Mouse (Mus musculus) kidney, embryonic 14.5 days (tissue): ENCODE measurements around the gene Tram2. TPM values are rescaled to one million over a fixed set of nuclear protein-coding genes. Genes with fewer than 3 reads are reported as not detected.
A peak's percentile ranks its signal among the peaks of the same experiment; 100 is the strongest.

ENCODE experiments used
- ATAC-seq: fragments of 200-750 bp; cut with Nextera tagmentation; 2 replicates; pipeline ENCODE4 v1.8.0; 2017; ENCODE audit warnings: moderate number of reproducible peaks, mild to moderate bottlenecking, moderate TSS enrichment, moderate library complexity; ENCODE audit not compliant: low FRiP score, low TSS enrichment
- H3K27ac ChIP-seq: fragments of 300-500 bp; sonication (generic); 2 replicates; pipeline ENCODE4 v1.5.1; 2014; ENCODE audit warnings: low read depth, mild to moderate bottlenecking, low read length, moderate library complexity, mixed read lengths
- H3K27me3 ChIP-seq: fragments of 300-500 bp; sonication (generic); 2 replicates; pipeline ENCODE4 v1.6.1; 2014; ENCODE audit warnings: mild to moderate bottlenecking, low read length; ENCODE audit not compliant: control insufficient read depth, insufficient read depth
- H3K36me3 ChIP-seq: fragments of 300-500 bp; sonication (generic); 2 replicates; pipeline ENCODE4 v1.6.1; 2014; ENCODE audit warnings: low read length, mixed read lengths; ENCODE audit not compliant: control insufficient read depth, insufficient read depth
- H3K4me1 ChIP-seq: fragments of 300-500 bp; sonication (generic); 2 replicates; pipeline ENCODE4 v1.6.1; 2014; ENCODE audit warnings: low read length, mixed read lengths; ENCODE audit not compliant: control insufficient read depth, insufficient read depth
- H3K4me2 ChIP-seq: fragments of 300-500 bp; sonication (generic); replicated peaks from 2 replicates; pipeline ENCODE4 v1.6.1; 2014; ENCODE audit warnings: low read depth, mild to moderate bottlenecking, low read length
- H3K4me3 ChIP-seq: fragments of 300-500 bp; sonication (generic); 2 replicates; pipeline ENCODE4 v1.5.1; 2014; ENCODE audit warnings: mild to moderate bottlenecking, low read length
- H3K9ac ChIP-seq: fragments of 300-500 bp; sonication (generic); 2 replicates; pipeline ENCODE4 v1.6.1; 2014; ENCODE audit warnings: low read depth, mild to moderate bottlenecking, low read length, moderate library complexity
- H3K9me3 ChIP-seq: fragments of 300-500 bp; sonication (generic); 2 replicates; pipeline ENCODE4 v1.6.1; 2016; ENCODE audit warnings: low read length; ENCODE audit not compliant: control insufficient read depth
- WGBS: fragments of 180-500 bp; shearing (Covaris S2); extraction: QIAGEN DNeasy Blood & Tissue Kit; methylation state at CpG from one replicate; pipeline ENCODE4 v1.1.7; 2014; 5-methylcytosine and 5-hydroxymethylcytosine counted together
- polyA plus RNA-seq: library from polyadenylated mRNA; unstranded; fragments of >200 nt; fragmentation: Nextera tagmentation; extraction: Ambion mirVana; gene quantifications from 2 replicates; pipeline ENCODE4 v1.2.1, GENCODE M21; 2014

Gene Tram2
- polyA plus RNA-seq = 9.8 and 12.4 TPM in 2 replicates

DNA sequence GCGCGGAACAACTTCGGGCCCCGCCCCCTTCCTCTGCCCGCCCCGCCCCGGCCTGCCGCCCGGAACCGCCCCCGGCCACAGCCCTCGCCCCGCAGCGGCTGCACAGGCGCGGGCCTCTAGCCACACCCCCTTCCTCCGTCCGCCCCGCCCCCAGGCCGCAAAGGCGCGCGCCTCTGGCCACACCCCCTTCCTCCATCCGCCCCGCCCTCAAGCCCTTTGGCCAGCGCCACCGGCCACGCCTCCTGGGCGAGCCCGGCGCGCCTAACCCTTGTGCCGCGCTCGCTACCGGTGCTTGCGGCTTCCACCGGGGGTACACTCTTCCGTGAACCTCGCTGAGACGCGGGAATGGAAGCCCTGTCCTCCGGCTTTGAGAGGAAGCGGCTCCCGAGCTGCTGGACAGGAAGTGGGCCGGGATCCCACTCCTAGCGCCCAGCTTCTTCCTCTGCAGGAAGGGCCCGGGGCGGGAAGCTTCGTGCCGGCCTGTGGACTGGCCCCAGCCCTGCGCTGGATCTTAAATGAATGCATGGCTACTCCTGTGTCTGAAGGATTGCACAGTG lies at the start of gene Tram2:
Gene Tram2 (minus strand): TSS at position 13 of the 557 bp plus-strand sequence.
- H3K4me3 ChIP-seq = peak within 1 kb of the TSS; percentile 71
- peak; percentile 93 for ATAC-seq
- no peaks in the 10 kb centered on the region for H3K27me3 ChIP-seq
- H3K4me1 ChIP-seq = peaks cover 35% of the 10 kb centered on the region
- 1% methylated on average over 41 of the region's 52 CpGs for WGBS
- peak within 1 kb of the TSS; percentile 48 for H3K4me2 ChIP-seq
- no peaks in the 10 kb centered on the region for H3K9me3 ChIP-seq
- no peaks in the 10 kb centered on the region for H3K36me3 ChIP-seq
- peak within 1 kb of the TSS; percentile 95 for H3K27ac ChIP-seq
- H3K9ac ChIP-seq = peak within 1 kb of the TSS; percentile 78

- H3K36me3 ChIP-seq = no peaks in the 10 kb centered on the region
- ATAC-seq = no peak
- H3K27ac ChIP-seq = no peak overlapping the region
- H3K4me1 ChIP-seq = no peaks in the 10 kb centered on the region; the same call in 1 of the 2 replicates
- 37% methylated on average over 14 of the region's 14 CpGs for WGBS
- H3K4me3 ChIP-seq = no peak overlapping the region
- H3K9me3 ChIP-seq = 0 out of 2 replicates have a peak, but pooled peaks cover 4% of the 10 kb centered on the region
- no peak overlapping the region for H3K4me2 ChIP-seq
- H3K27me3 ChIP-seq = no peaks in the 10 kb centered on the region
- no peak overlapping the region for H3K9ac ChIP-seq
These were observed 45.8 kb upstream of the Tram2 start for GRCm38 (mm10) chr1:21124713-21125336.

DNA sequence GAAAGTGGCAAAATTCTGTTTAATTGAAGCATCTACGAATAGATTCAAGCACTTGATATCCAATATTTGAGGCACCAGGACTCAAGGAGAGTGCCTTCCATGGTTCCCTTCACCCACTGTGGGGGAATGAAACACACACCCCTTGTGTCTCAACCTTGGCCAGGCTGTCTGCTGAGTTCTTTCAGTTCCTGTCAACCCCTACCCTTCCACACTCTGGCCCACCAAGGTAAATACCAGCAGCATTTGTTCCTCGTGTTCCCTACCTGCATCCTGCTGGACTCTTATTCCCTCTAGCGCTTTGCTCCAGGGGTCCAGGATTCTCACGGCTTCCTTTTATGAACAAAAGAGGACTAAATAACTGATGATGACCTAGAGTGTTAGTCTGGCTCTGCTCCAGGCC lies 24.8 kb upstream of the Tram2 start:
- H3K4me3 ChIP-seq = no peak overlapping the region
- H3K9ac ChIP-seq = no peak overlapping the region
- no peaks in the 10 kb centered on the region for H3K9me3 ChIP-seq
- 95% methylated on average over 4 of the region's 4 CpGs for WGBS
- no peaks in the 10 kb centered on the region for H3K36me3 ChIP-seq
- H3K4me2 ChIP-seq = no peak overlapping the region
- H3K27me3 ChIP-seq = no peaks in the 10 kb centered on the region
- no peak for ATAC-seq
- H3K4me1 ChIP-seq = 0 out of 2 replicates have a peak, but pooled peaks cover 5% of the 10 kb centered on the region
- H3K27ac ChIP-seq = no peak overlapping the region

- H3K4me1 ChIP-seq = 0 out of 2 replicates have a peak, but pooled peaks cover 5% of the 10 kb centered on the region
- H3K9ac ChIP-seq = no peak overlapping the region
- no peaks in the 10 kb centered on the region for H3K27me3 ChIP-seq
- peak; percentile 83 for ATAC-seq
- WGBS = 7% methylated on average over 15 of the region's 15 CpGs
- H3K9me3 ChIP-seq = no peaks in the 10 kb centered on the region
- H3K36me3 ChIP-seq = no peaks in the 10 kb centered on the region
- no peak overlapping the region for H3K4me3 ChIP-seq
- peak overlapping the region; percentile 51 for H3K27ac ChIP-seq
- peak overlapping the region; percentile 21; the same call in 1 of the 2 replicates for H3K4me2 ChIP-seq
These were observed 22.4 kb upstream of the Tram2 start for GRCm38 (mm10) chr1:21101221-21102006.

DNA sequence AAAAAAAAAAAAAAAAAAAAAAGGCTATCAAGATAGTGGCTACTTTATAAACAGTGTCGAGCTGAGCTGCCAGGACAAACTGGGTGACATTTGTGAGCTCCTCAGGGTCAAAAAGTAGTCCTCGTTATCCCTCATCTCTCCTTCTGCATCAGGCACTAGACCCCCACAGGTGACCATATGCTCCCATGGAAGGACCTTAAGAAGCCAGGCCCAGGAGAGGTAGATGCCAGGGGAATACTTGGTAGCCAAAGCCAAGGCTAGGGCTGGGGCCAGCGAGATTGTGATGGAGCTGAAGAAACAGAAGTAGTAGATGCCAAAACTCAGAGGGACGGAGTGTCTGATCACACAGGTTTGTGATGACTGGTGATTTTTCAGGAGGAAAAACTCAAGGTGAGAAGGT lies 21.7 kb upstream of the Tram2 start:
- Histone ChIP-seq H3K4me3 (no peak overlapping the region), H3K4me1 (0 out of 2 replicates have a peak, but pooled peaks cover 5% of the 10 kb centered on the region), H3K4me2 (no peak overlapping the region), H3K9ac (no peak overlapping the region), H3K27me3 (no peaks in the 10 kb centered on the region), H3K9me3 (no peaks in the 10 kb centered on the region), H3K27ac (peak overlapping the region; percentile 37; the same call in 1 of the 2 replicates), H3K36me3 (no peaks in the 10 kb centered on the region)
- no peak for ATAC-seq
- WGBS = 82% methylated on average over 4 of the region's 4 CpGs

- WGBS = 88% methylated on average over 23 of the region's 23 CpGs
These were observed 18.3 kb upstream of the Tram2 start for GRCm38 (mm10) chr1:21097001-21097989.

DNA sequence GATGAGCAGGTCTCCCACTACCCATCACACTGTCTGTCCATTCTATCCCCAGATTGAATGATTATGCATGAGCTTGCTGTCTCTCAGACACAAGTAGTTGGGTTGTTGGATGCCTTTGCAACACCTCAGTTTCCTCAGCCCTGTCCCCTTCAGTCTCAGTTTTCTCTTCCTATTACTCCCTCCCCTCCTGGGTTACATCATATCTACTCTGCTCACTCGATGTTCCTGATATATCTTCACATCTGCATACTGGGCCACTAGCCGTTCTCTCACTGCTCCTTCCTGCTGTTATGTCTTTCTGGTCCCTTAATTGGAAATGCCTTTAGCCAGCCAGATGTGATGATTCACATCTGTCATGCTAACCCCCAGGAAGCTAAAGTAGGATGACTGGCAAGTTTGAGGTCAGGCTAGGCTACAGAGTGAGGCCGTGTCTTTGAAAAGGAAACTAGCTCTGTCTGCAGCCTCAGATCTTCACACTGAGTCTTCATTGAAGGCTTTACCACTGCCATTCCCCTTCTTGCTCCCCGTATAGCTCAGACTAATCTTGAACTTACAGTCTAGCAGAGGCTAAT lies 15.7 kb upstream of the Tram2 start:
- Histone ChIP-seq H3K27ac (no peak overlapping the region), H3K9ac (no peak overlapping the region), H3K4me3 (no peak overlapping the region), H3K9me3 (no peaks in the 10 kb centered on the region), H3K4me2 (no peak overlapping the region), H3K36me3 (no peaks in the 10 kb centered on the region), H3K27me3 (no peaks in the 10 kb centered on the region), H3K4me1 (no peaks in the 10 kb centered on the region)
- ATAC-seq = no peak
- WGBS = 66% methylated on average over 4 of the region's 4 CpGs

More at GRCm38 (mm10) chr1:21097001-21097989, 18.3 kb upstream of the Tram2 start:
- H3K9me3 ChIP-seq = no peaks in the 10 kb centered on the region
- no peak overlapping the region for H3K4me3 ChIP-seq
- no peaks in the 10 kb centered on the region for H3K36me3 ChIP-seq
- H3K9ac ChIP-seq = no peak overlapping the region
- H3K4me1 ChIP-seq = 0 out of 2 replicates have a peak, but pooled peaks cover 5% of the 10 kb centered on the region
- H3K27ac ChIP-seq = no peak overlapping the region
- no peaks in the 10 kb centered on the region for H3K27me3 ChIP-seq
- H3K4me2 ChIP-seq = no peak overlapping the region
- ATAC-seq = no peak

GRCm38 (mm10) chr1:21089661-21090117 lies 10.7 kb upstream of the Tram2 start:
- Histone ChIP-seq H3K4me1 (no peaks in the 10 kb centered on the region), H3K9ac (no peak overlapping the region), H3K9me3 (no peaks in the 10 kb centered on the region), H3K27me3 (no peaks in the 10 kb centered on the region), H3K4me2 (no peak overlapping the region), H3K36me3 (no peaks in the 10 kb centered on the region), H3K4me3 (no peak overlapping the region), H3K27ac (no peak overlapping the region)
- 68% methylated on average over 6 of the region's 6 CpGs for WGBS
- ATAC-seq = 0 out of 2 replicates have a peak, but pooled peaks have one; percentile 20
